Mouse (Mus musculus) hindbrain, embryonic 11.5 days (tissue): ENCODE measurements around the gene Ncoa3. TPM values are rescaled to one million over a fixed set of nuclear protein-coding genes. Genes with fewer than 3 reads are reported as not detected.

Experiments
- ATAC-seq: fragments of 200-750 bp; cut with Nextera tagmentation; 2 replicates; pipeline ENCODE4 v1.8.0; 2017; ENCODE audit warnings: mild to moderate bottlenecking, moderate TSS enrichment, moderate library complexity; ENCODE audit not compliant: low FRiP score
- DNase-seq: peaks from one replicate; pipeline ENCODE4 v3.0.0-alpha.2; 2015; ENCODE audit warnings: low spot score
- H3K27ac ChIP-seq: fragments of 300-500 bp; sonication (generic); 2 replicates; pipeline ENCODE4 v1.5.1; 2014; ENCODE audit warnings: mild to moderate bottlenecking, low read depth, low read length
- H3K27me3 ChIP-seq: fragments of 300-500 bp; sonication (generic); 2 replicates; pipeline ENCODE4 v1.6.1; 2014; ENCODE audit warnings: mild to moderate bottlenecking, low read length, moderate library complexity, mixed read lengths; ENCODE audit not compliant: control insufficient read depth, insufficient read depth
- H3K36me3 ChIP-seq: fragments of 300-500 bp; sonication (generic); 2 replicates; pipeline ENCODE4 v1.6.1; 2014; ENCODE audit warnings: mild to moderate bottlenecking, low read length, moderate library complexity, mixed read lengths; ENCODE audit not compliant: control insufficient read depth, insufficient read depth
- H3K4me1 ChIP-seq: fragments of 300-500 bp; sonication (generic); replicated peaks from 2 replicates; pipeline ENCODE4 v1.6.1; 2014; ENCODE audit warnings: low read length, mixed read lengths; ENCODE audit not compliant: control insufficient read depth, insufficient read depth
- H3K4me2 ChIP-seq: fragments of 300-500 bp; sonication (generic); replicated peaks from 2 replicates; pipeline ENCODE4 v1.6.1; 2014; ENCODE audit warnings: mild to moderate bottlenecking, low read depth, low read length
- H3K4me3 ChIP-seq: fragments of 300-500 bp; sonication (generic); 2 replicates; pipeline ENCODE4 v1.5.1; 2014; ENCODE audit warnings: low read depth, low read length
- H3K9ac ChIP-seq: fragments of 300-500 bp; sonication (generic); 2 replicates; pipeline ENCODE4 v1.6.1; 2014; ENCODE audit warnings: low read depth, low read length
- H3K9me3 ChIP-seq: fragments of 300-500 bp; sonication (generic); 2 replicates; pipeline ENCODE4 v1.6.1; 2016; ENCODE audit warnings: low read length; ENCODE audit not compliant: control insufficient read depth
- WGBS: fragments of 180-500 bp; shearing (Covaris S2); extraction: QIAGEN DNeasy Blood & Tissue Kit; methylation state at CpG from one replicate; pipeline ENCODE4 v1.1.7; 2014; 5-methylcytosine and 5-hydroxymethylcytosine counted together
- polyA plus RNA-seq: library from polyadenylated mRNA; unstranded; fragments of >200 nt; fragmentation: Nextera tagmentation; extraction: Ambion mirVana; gene quantifications from 2 replicates; pipeline ENCODE4 v1.2.1, GENCODE M21; 2014

Gene Ncoa3
- polyA plus RNA-seq, 1 experiment from 2014 or later = 17.1 TPM

DNA sequence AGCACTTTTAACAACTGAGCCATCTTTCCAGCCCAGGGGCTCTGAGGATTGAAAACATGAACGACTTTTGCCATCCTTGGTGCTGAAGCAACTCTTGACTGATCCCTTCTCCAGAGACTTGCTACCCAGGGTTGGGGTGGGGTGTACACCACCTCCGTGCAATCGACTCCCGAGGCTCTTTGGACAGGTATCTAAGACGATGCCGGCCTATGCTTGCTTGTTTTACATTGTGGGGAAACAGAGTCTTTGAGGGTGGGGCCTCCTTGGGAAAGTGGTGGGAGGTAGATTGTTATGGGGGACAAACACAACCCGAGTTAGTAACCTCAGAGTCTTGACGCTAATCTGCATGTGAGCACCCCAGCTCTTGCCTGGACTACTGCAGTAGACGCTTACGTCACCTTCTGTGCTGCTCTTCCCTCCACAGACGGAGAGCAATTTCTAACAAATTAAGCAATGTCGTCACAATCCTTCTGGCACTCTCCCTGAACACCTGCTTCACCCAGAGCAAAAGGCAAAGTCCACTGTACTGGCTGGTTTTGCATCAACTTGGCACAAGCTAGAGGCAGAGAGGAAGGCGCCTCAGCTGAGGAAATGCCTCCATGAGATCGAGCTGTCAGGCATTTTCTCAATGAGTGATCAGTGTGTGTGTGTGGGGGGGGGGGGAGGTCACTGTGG, 129.4 kb downstream of the Ncoa3 start:
- no peaks in the 10 kb centered on the region for H3K4me1 ChIP-seq
- WGBS = 89% methylated on average over 14 of the region's 14 CpGs
- no peaks in the 10 kb centered on the region for H3K27me3 ChIP-seq
- no peak overlapping the region for H3K4me2 ChIP-seq
- no peaks in the 10 kb centered on the region for H3K9me3 ChIP-seq
- no peak overlapping the region for H3K9ac ChIP-seq
- ATAC-seq (no peak), DNase-seq (no peak)
- no peak overlapping the region for H3K27ac ChIP-seq
- no peaks in the 10 kb centered on the region for H3K36me3 ChIP-seq
- H3K4me3 ChIP-seq = no peak overlapping the region

DNA sequence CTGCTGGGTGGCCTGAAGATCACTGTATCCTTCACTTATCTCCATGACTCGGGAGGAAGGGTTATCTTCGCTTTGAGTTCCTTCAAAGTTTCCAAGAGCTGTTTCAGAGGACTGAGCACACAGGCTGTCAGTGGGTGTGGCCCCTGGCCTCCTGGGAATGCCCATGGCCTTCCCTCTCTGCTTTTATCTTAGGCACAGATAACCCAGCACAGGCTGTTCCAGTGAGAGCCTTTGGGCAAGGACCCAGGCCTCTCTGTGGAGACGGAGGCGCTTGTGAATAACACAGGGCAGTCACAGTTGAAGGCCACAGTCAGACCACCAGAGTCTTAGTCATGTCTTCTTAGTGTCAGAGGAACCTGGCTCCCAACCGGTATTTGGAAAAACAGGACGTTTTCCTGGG, 130.3 kb downstream of the Ncoa3 start:
- no peak overlapping the region for H3K9ac ChIP-seq
- H3K4me2 ChIP-seq = no peak overlapping the region
- no peak overlapping the region for H3K4me3 ChIP-seq
- no peaks in the 10 kb centered on the region for H3K27me3 ChIP-seq
- ATAC-seq (no peak), DNase-seq (no peak)
- H3K9me3 ChIP-seq = no peaks in the 10 kb centered on the region
- no peaks in the 10 kb centered on the region for H3K4me1 ChIP-seq
- no peak overlapping the region for H3K27ac ChIP-seq
- WGBS = 93% methylated on average over 6 of the region's 6 CpGs
- H3K36me3 ChIP-seq = no peaks in the 10 kb centered on the region

Other genes with a start within 250 kb of the Ncoa3 start
- gene Zmynd8, start 93.6 kb upstream of the Ncoa3 start, polyA plus RNA-seq = 41.9 and 52.9 TPM in 2 replicates
- 104 and 115 TPM in 2 replicates for gene Sulf2, start 163.0 kb downstream of the Ncoa3 start, polyA plus RNA-seq